Mouse (Mus musculus) left cerebral cortex, postnatal 36 days (tissue): ENCODE measurements around the gene Vps4a. TPM values are rescaled to one million over a fixed set of nuclear protein-coding genes. Genes with fewer than 3 reads are reported as not detected.

Experiments used
- DNase-seq, 2 experiments: peaks; one replicate each; pipeline ENCODE4 v3.0.0; 2021 to 2022; ENCODE audit warnings: low spot score in 2 of 2, mixed read lengths in 1 of 2
- intact Hi-C: fragments of 180-260 bp; cut with DNase I; formaldehyde crosslinking; loops from one replicate; pipeline ENCODE4 v1.15.1; 2025
- total RNA-seq, 2 experiments: library from RNA; stranded (reverse); gene quantifications; 2 replicates each; pipeline ENCODE4 v1.2.3; 2021

Gene Vps4a
- total RNA-seq, 2 experiments from 2014 or later, result 114 to 119 TPM

- intact Hi-C loops, result no loop called here
- DNase-seq, result no peak
Measured at GRCm38 (mm10) chr8:107045478-107045877, 14.5 kb downstream of the Vps4a start.

GRCm38 (mm10) chr8:107046976-107047375 is 16.0 kb downstream of the Vps4a start:
- DNase-seq, result no peak
- intact Hi-C loops, result no loop called here

- peak; percentile 88 to 90 for DNase-seq
- intact Hi-C loops, result no loop called here
Measured at GRCm38 (mm10) chr8:107048061-107048941, 17.3 kb downstream of the Vps4a start, which contains the start of gene Pdf. Gene Pdf, minus strand, starts transcription at chr8:107048614.

GRCm38 (mm10) chr8:107049480-107049879 is 18.5 kb downstream of the Vps4a start:
- intact Hi-C loops, result no loop called here
- DNase-seq, result no peak

- intact Hi-C loops, result no loop called here
- no peak for DNase-seq
Measured at GRCm38 (mm10) chr8:107052046-107052445, 21.0 kb downstream of the Vps4a start.

GRCm38 (mm10) chr8:107056076-107056972 is 25.3 kb downstream of the Vps4a start, which contains the start of the genes Cog8 and Nip7:
Gene Cog8, minus strand, starts transcription at chr8:107056689.
Gene Nip7, plus strand, starts transcription at chr8:107056877.
- peak; percentile 97 for DNase-seq

GRCm38 (mm10) chr8:107056973-107057369 is 25.9 kb downstream of the Vps4a start:
- intact Hi-C loops, result loop anchor here (2.0 kb wide), 1 partner anchor 38 kb away; no protein-coding TSS in a partner anchor
- DNase-seq, result no peak

More at GRCm38 (mm10) chr8:107056076-107056972, 25.3 kb downstream of the Vps4a start, which contains the start of the genes Cog8 and Nip7:
- intact Hi-C loops, result loop anchor here (2.0 kb wide), 1 partner anchor 38 kb away; no protein-coding TSS in a partner anchor

- no peak for DNase-seq
Measured at GRCm38 (mm10) chr8:107062613-107063012, 31.6 kb downstream of the Vps4a start.

GRCm38 (mm10) chr8:107065511-107066496 is 34.8 kb downstream of the Vps4a start, which contains the start of gene Tmed6:
Gene Tmed6, minus strand, starts transcription at chr8:107065644.
- intact Hi-C loops, result no loop called here
- DNase-seq, result no peak

More at GRCm38 (mm10) chr8:107062613-107063012, 31.6 kb downstream of the Vps4a start:
- intact Hi-C loops, result no loop called here

- DNase-seq, result no peak
- intact Hi-C loops, result no loop called here
Measured at GRCm38 (mm10) chr8:107073706-107074105, 42.7 kb downstream of the Vps4a start.

- intact Hi-C loops, result no loop called here
- no peak for DNase-seq
Measured at GRCm38 (mm10) chr8:107074128-107074527, 43.1 kb downstream of the Vps4a start.

- DNase-seq, result no peak
- intact Hi-C loops, result no loop called here
Measured at GRCm38 (mm10) chr8:107076239-107076888, 45.3 kb downstream of the Vps4a start.

GRCm38 (mm10) chr8:107085358-107085757 is 54.3 kb downstream of the Vps4a start:
- intact Hi-C loops, result no loop called here
- DNase-seq, result no peak

GRCm38 (mm10) chr8:107086018-107086417 is 55.0 kb downstream of the Vps4a start:
- intact Hi-C loops, result no loop called here
- no peak for DNase-seq

GRCm38 (mm10) chr8:107088526-107089063 is 57.6 kb downstream of the Vps4a start:
- intact Hi-C loops, result no loop called here

GRCm38 (mm10) chr8:107090531-107090930 is 59.5 kb downstream of the Vps4a start:
- intact Hi-C loops, result no loop called here
- DNase-seq, result no peak

More at GRCm38 (mm10) chr8:107088526-107089063, 57.6 kb downstream of the Vps4a start:
- no peak for DNase-seq
